Mouse (Mus musculus) frontal cortex, adult 2 months (tissue): ENCODE data around the gene Twist2. TPM values are rescaled to one million over a fixed set of nuclear protein-coding genes. Genes with fewer than 3 reads are reported as not detected.

Experiments used
- DNase-seq, 2 experiments: peaks; one replicate each; pipeline ENCODE4 v3.0.0; 2022; ENCODE audit warnings: low spot score in 1 of 2; ENCODE audit errors: extremely low spot score in 1 of 2
- polyA plus RNA-seq: library from polyadenylated mRNA; depleted of rRNA; stranded (reverse); fragments of >200 nt; gene quantifications from 2 replicates; pipeline ENCODE4 v1.2.3, GENCODE M21; 2012; rRNA removed

Twist2 gene
- 2.1 and 2.6 TPM in 2 replicates for polyA plus RNA-seq

GRCm38 (mm10) chr1:91800967-91801843, at the start of gene Twist2:
Gene Twist2 (plus strand): TSS chr1:91801461.
- no peak for DNase-seq

- no peak for DNase-seq
Observed at GRCm38 (mm10) chr1:91752931-91753330, 48.3 kb upstream of the Twist2 start.

GRCm38 (mm10) chr1:91755102-91755501, 46.2 kb upstream of the Twist2 start:
- peak in 1 of 2 experiments; percentile 82 for DNase-seq

- DNase-seq, result no peak
Observed at GRCm38 (mm10) chr1:91757292-91757691, 44.0 kb upstream of the Twist2 start.

- no peak for DNase-seq
Observed at GRCm38 (mm10) chr1:91758143-91758542, 43.1 kb upstream of the Twist2 start.

GRCm38 (mm10) chr1:91758600-91759515, 42.4 kb upstream of the Twist2 start:
- no peak for DNase-seq

- DNase-seq, result peak in 1 of 2 experiments; percentile 9
Observed at GRCm38 (mm10) chr1:91760140-91760986, 40.9 kb upstream of the Twist2 start.

- no peak for DNase-seq
Observed at GRCm38 (mm10) chr1:91762528-91763091, 38.7 kb upstream of the Twist2 start.

GRCm38 (mm10) chr1:91770221-91770624, 31.0 kb upstream of the Twist2 start:
- no peak for DNase-seq

GRCm38 (mm10) chr1:91770676-91771075, 30.6 kb upstream of the Twist2 start:
- DNase-seq, result no peak

- no peak for DNase-seq
Observed at GRCm38 (mm10) chr1:91776928-91777327, 24.3 kb upstream of the Twist2 start.

GRCm38 (mm10) chr1:91779819-91780218, 21.4 kb upstream of the Twist2 start:
- no peak for DNase-seq

GRCm38 (mm10) chr1:91781182-91781581, 20.1 kb upstream of the Twist2 start:
- DNase-seq, result no peak

- DNase-seq, result no peak
Observed at GRCm38 (mm10) chr1:91784162-91784561, 17.1 kb upstream of the Twist2 start.

GRCm38 (mm10) chr1:91799323-91799722, 1.9 kb upstream of the Twist2 start:
- DNase-seq, result no peak

- no peak for DNase-seq
Observed at GRCm38 (mm10) chr1:91800348-91800747, 913 bp upstream of the Twist2 start.

GRCm38 (mm10) chr1:91801844-91802366, 644 bp downstream of the Twist2 start:
- DNase-seq, result peak in 1 of 2 experiments; percentile 42

- no peak for DNase-seq
Observed at GRCm38 (mm10) chr1:91802406-91803121, 1.3 kb downstream of the Twist2 start.

- no peak for DNase-seq
Observed at GRCm38 (mm10) chr1:91803416-91803815, 2.2 kb downstream of the Twist2 start.
